Mouse (Mus musculus): ENCODE measurements at regions not wholly inside any gene's neighbourhood (a gene's known extent, or its start where the extent isn't known, plus 50 kb on each side); places are given as distances from the start of the nearest gene placed in this dataset.
"Not testable (repeated sequence)": the region's sequence is repeated elsewhere in the genome, so short reads cannot be mapped to it uniquely, and the experiment has no call there.

DNA sequence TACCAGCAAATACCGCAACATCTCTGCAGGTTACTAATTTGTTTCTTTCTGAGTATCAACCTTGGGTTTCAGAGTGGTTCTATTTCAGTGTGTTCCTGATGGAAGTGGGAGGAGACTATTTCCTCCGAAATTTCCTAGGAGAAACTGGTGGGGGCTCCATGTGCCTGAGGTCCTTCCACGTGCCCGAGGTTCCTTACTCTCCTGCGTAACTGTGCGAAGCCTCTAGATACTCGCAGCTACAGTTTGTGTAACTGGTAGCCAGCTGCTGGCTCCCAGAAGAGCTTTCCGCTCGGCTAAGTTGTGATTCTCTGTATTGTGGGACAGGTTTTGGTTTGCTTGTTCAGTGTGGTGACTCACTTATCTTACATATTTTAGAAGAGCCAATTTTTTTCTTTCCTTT, 184.3 kb upstream of the Tmem45b start:
- no peaks in the 10 kb centered on the region for H3K27me3 ChIP-seq (ENCODE audit: control insufficient read depth, insufficient read depth, low read length)
- H3K4me2 ChIP-seq (ENCODE audit: low read depth), result no peak overlapping the region
- TF ChIP-seq CTCF (IDR thresholded peaks at IDR 0.05; ENCODE audit: low read depth) (no peak), EP300 (IDR thresholded peaks at IDR 0.05; ENCODE audit: low read depth) (no peak)
- ATAC-seq (ENCODE audit: insufficient read depth) (no peak), DNase-seq (ENCODE audit: low read depth in 3 of 3, low spot score in 3 of 3) (no peak)
- no peak overlapping the region for H3K4me3 ChIP-seq (ENCODE audit: insufficient read depth in 1 of 2, low read depth in 2 of 2, low read length in 2 of 2)
- 64% methylated on average over 9 of the region's 9 CpGs for WGBS (ENCODE audit: insufficient replicate concordance)
- no peaks in the 10 kb centered on the region for H3K9me3 ChIP-seq (ENCODE audit: control insufficient read depth, low read length)
- H3K9ac ChIP-seq (replicated peaks), result no peak overlapping the region
- H3K4me1 ChIP-seq (replicated peaks; ENCODE audit: control insufficient read depth in 2 of 2, insufficient read depth in 2 of 2, low read length in 1 of 2), result no peaks in the 10 kb centered on the region
- H3K27ac ChIP-seq, result no peak overlapping the region
- H3K36me3 ChIP-seq (replicated peaks; ENCODE audit: control insufficient read depth, insufficient read depth, low read depth), result no peaks in the 10 kb centered on the region

DNA sequence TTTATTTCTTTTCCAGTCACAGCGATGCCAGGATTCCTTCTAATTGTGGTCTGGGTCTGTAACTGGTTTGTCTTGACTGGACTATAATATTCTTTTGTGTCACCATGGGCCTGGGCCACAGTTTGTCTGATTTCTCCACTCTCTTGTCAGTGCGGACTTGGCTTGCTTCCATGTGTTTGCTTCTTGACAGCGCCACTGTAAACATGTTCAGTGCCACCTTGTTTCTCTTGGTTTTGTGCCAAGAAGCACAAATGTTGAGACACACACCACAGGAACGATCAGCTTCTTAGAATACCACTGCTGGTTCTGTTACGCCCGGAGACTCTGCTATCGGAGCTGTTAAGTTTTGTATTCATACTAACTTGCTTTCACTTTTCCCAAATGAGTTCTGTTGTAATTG, 180.9 kb upstream of the Tmem45b start:
- DNase-seq (ENCODE audit: low read depth in 3 of 3, low spot score in 3 of 3), result no peak
- 77% methylated on average over 7 of the region's 7 CpGs for WGBS (ENCODE audit: insufficient replicate concordance)

DNA sequence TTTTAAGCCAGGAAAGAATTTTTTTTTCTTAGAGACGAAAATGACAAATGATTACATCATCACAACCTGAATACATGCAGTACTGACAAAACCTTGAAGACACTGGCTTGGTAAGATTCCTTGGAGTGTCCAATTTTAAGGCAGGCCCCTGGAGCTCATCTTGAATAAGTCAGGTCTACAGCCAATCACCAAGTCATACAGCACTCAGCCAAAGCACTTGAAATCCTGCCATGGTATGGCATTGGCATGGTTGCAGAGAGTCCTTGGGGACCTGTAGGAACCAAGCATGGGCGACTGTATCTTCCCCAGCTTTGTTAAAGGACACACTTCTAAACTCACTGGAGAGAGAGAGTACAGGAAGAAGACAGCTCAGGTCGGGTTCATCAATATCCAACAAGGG, 179.8 kb upstream of the Tmem45b start:
- Histone ChIP-seq H3K4me1 (replicated peaks; ENCODE audit: control insufficient read depth in 2 of 2, insufficient read depth in 2 of 2, low read length in 1 of 2) (no peaks in the 10 kb centered on the region), H3K4me2 (ENCODE audit: low read depth) (no peak overlapping the region), H3K9me3 (ENCODE audit: control insufficient read depth, low read length) (no peaks in the 10 kb centered on the region), H3K36me3 (replicated peaks; ENCODE audit: control insufficient read depth, insufficient read depth, low read depth) (no peaks in the 10 kb centered on the region), H3K9ac (replicated peaks) (no peak overlapping the region), H3K4me3 (ENCODE audit: insufficient read depth in 1 of 2, low read depth in 2 of 2, low read length in 2 of 2) (no peak overlapping the region), H3K27ac (no peak overlapping the region), H3K27me3 (ENCODE audit: control insufficient read depth, insufficient read depth, low read length) (no peaks in the 10 kb centered on the region)
- 31% methylated on average over 3 of the region's 3 CpGs for WGBS (ENCODE audit: insufficient replicate concordance)
- DNase-seq (ENCODE audit: low read depth in 3 of 3, low spot score in 3 of 3) (no peak), ATAC-seq (ENCODE audit: insufficient read depth) (no peak)
- no peak for TF ChIP-seq CTCF (IDR thresholded peaks at IDR 0.05; ENCODE audit: low read depth)
- no peak for TF ChIP-seq EP300 (IDR thresholded peaks at IDR 0.05; ENCODE audit: low read depth)

More for the DNA sequence above, 180.9 kb upstream of the Tmem45b start:
- ATAC-seq (ENCODE audit: insufficient read depth), result no peak
- H3K9ac ChIP-seq (replicated peaks), result no peak overlapping the region
- no peak overlapping the region for H3K4me3 ChIP-seq (ENCODE audit: insufficient read depth in 1 of 2, low read depth in 2 of 2, low read length in 2 of 2)
- H3K27me3 ChIP-seq (ENCODE audit: control insufficient read depth, insufficient read depth, low read length), result no peaks in the 10 kb centered on the region
- no peak overlapping the region for H3K27ac ChIP-seq
- TF ChIP-seq CTCF (IDR thresholded peaks at IDR 0.05; ENCODE audit: low read depth) (no peak), EP300 (IDR thresholded peaks at IDR 0.05; ENCODE audit: low read depth) (no peak)
- H3K4me2 ChIP-seq (ENCODE audit: low read depth), result no peak overlapping the region
- no peaks in the 10 kb centered on the region for H3K4me1 ChIP-seq (replicated peaks; ENCODE audit: control insufficient read depth in 2 of 2, insufficient read depth in 2 of 2, low read length in 1 of 2)
- H3K36me3 ChIP-seq (replicated peaks; ENCODE audit: control insufficient read depth, insufficient read depth, low read depth), result no peaks in the 10 kb centered on the region
- no peaks in the 10 kb centered on the region for H3K9me3 ChIP-seq (ENCODE audit: control insufficient read depth, low read length)

- Histone ChIP-seq H3K27ac (no peak overlapping the region), H3K4me2 (ENCODE audit: low read depth) (no peak overlapping the region), H3K4me3 (ENCODE audit: insufficient read depth in 1 of 2, low read depth in 2 of 2, low read length in 2 of 2) (no peak overlapping the region), H3K4me1 (replicated peaks; ENCODE audit: control insufficient read depth in 2 of 2, insufficient read depth in 2 of 2, low read length in 1 of 2) (no peaks in the 10 kb centered on the region), H3K36me3 (replicated peaks; ENCODE audit: control insufficient read depth, insufficient read depth, low read depth) (no peaks in the 10 kb centered on the region), H3K9me3 (ENCODE audit: control insufficient read depth, low read length) (no peaks in the 10 kb centered on the region), H3K27me3 (ENCODE audit: control insufficient read depth, insufficient read depth, low read length) (no peaks in the 10 kb centered on the region), H3K9ac (replicated peaks) (no peak overlapping the region)
- ATAC-seq (ENCODE audit: insufficient read depth) (no peak), DNase-seq (ENCODE audit: low read depth in 3 of 3, low spot score in 3 of 3) (no peak)
- TF ChIP-seq CTCF (IDR thresholded peaks at IDR 0.05; ENCODE audit: low read depth), result no peak
- TF ChIP-seq EP300 (IDR thresholded peaks at IDR 0.05; ENCODE audit: low read depth), result no peak
- WGBS (ENCODE audit: insufficient replicate concordance), result 49% methylated on average over 4 of the region's 4 CpGs
Observed at GRCm38 (mm10) chr9:31642169-31642568, 177.9 kb upstream of the Tmem45b start.

GRCm38 (mm10) chr9:31628291-31628690, 164.0 kb upstream of the Tmem45b start:
- H3K36me3 ChIP-seq (replicated peaks; ENCODE audit: control insufficient read depth, insufficient read depth, low read depth), result no peaks in the 10 kb centered on the region
- H3K4me1 ChIP-seq (replicated peaks; ENCODE audit: control insufficient read depth in 2 of 2, insufficient read depth in 2 of 2, low read length in 1 of 2), result no peaks in the 10 kb centered on the region
- H3K27me3 ChIP-seq (ENCODE audit: control insufficient read depth, insufficient read depth, low read length), result no peaks in the 10 kb centered on the region
- no peaks in the 10 kb centered on the region for H3K9me3 ChIP-seq (ENCODE audit: control insufficient read depth, low read length)
- ATAC-seq (ENCODE audit: insufficient read depth), result no peak
- no peak overlapping the region for H3K9ac ChIP-seq (replicated peaks)
- no peak overlapping the region for H3K4me2 ChIP-seq (ENCODE audit: low read depth)
- WGBS (ENCODE audit: insufficient replicate concordance), result 56% methylated on average over 6 of the region's 6 CpGs
- TF ChIP-seq CTCF (IDR thresholded peaks at IDR 0.05; ENCODE audit: low read depth), result no peak
- H3K4me3 ChIP-seq (ENCODE audit: insufficient read depth in 1 of 2, low read depth in 2 of 2, low read length in 2 of 2), result no peak overlapping the region
- H3K27ac ChIP-seq, result no peak overlapping the region
- DNase-seq (ENCODE audit: low read depth in 3 of 3, low spot score in 3 of 3), result no peak

DNA sequence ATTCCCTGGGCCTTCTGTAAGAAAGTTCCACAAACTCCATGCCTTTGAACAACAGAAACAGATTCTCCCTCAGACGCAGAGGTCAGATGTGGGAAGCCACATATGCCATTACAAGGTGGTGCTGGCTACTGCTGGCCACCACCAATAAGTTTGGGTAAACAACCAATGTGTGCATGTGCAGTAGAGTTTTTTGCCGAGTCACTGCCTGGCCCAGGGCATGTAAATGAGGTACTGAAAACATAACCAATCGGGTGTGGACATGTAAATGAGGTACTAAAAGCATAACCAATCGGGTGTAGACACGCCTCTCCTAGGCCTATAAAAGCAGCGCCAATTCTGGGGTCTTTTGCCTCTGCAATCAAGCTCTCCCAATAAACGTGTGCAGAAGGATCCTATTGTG, 157.3 kb upstream of the Tmem45b start:
- DNase-seq (ENCODE audit: low read depth in 3 of 3, low spot score in 3 of 3); H3K4me2 ChIP-seq (ENCODE audit: low read depth); H3K36me3 ChIP-seq (replicated peaks; ENCODE audit: control insufficient read depth, insufficient read depth, low read depth); ATAC-seq (ENCODE audit: insufficient read depth); H3K27me3 ChIP-seq (ENCODE audit: control insufficient read depth, insufficient read depth, low read length); H3K4me1 ChIP-seq (replicated peaks; ENCODE audit: control insufficient read depth in 2 of 2, insufficient read depth in 2 of 2, low read length in 1 of 2); H3K4me3 ChIP-seq (ENCODE audit: insufficient read depth in 1 of 2, low read depth in 2 of 2, low read length in 2 of 2); H3K9me3 ChIP-seq (ENCODE audit: control insufficient read depth, low read length); H3K27ac ChIP-seq; H3K9ac ChIP-seq (replicated peaks): not testable (repeated sequence)
- WGBS (ENCODE audit: insufficient replicate concordance), result 73% methylated on average over 7 of the region's 7 CpGs
